Mouse (Mus musculus) frontal cortex, adult 2 months (tissue): ENCODE results near the gene Hsdl2. TPM values are rescaled to one million over a fixed set of nuclear protein-coding genes. Genes with fewer than 3 reads are reported as not detected.

ENCODE experiments used
- DNase-seq, 2 experiments: peaks; one replicate each; pipeline ENCODE4 v3.0.0; 2022; ENCODE audit warnings: low spot score in 1 of 2; ENCODE audit errors: extremely low spot score in 1 of 2
- polyA plus RNA-seq: library from polyadenylated mRNA; depleted of rRNA; stranded (reverse); fragments of >200 nt; gene quantifications from 2 replicates; pipeline ENCODE4 v1.2.3, GENCODE M21; 2012; rRNA removed

Gene Hsdl2
- polyA plus RNA-seq, 1 experiment, result 38.1 TPM

DNA sequence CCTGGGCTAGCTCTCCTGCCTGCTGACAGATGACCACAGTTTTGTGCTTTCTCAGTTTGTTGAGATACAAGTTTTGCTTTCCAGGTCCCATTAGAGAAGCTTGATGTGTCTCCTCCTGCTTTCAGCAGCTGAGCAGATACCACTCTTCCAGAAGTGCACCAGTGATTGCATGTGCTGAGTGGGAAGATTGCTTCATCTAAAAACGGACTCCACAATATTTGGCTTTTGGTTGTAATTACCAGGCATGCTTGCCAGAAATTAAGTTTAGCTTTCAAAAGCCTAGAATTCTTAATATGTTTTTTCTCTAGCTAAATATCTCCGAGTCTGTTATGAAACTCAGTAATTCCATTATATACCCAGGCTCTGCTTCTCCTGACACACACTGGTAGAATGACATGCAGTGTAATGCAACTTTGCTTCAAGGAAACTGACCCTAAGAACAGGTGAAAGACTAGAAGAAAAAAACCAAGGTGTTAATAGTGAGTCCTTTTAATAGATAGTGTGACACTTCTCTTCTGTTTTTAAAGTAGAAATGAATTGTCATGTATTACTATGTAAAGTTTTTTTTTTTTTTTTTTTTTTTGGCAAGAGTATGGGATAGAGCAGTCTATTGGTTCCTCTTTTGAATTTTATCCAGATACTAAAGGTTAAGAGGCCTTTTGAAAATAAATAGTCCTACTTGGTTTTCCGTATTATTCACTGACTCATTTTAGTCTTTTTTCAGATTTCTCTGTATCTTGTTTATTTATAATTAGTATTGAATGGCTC is 85.4 kb downstream of the Hsdl2 start:
- DNase-seq, result peak in 1 of 2 experiments; percentile 6

GRCm38 (mm10) chr4:59668050-59668449 is 86.7 kb downstream of the Hsdl2 start:
- DNase-seq, result no peak

Other genes starting within 250 kb of the Hsdl2 start
- gene Susd1, start 142.9 kb upstream of the Hsdl2 start, polyA plus RNA-seq, result 13.9 and 14.4 TPM in 2 replicates
- gene Ptbp3, start 32.2 kb upstream of the Hsdl2 start, polyA plus RNA-seq, result 11.4 TPM in 2 replicates
- 8.5 and 9.9 TPM in 2 replicates for gene E130308A19Rik, start 44.6 kb downstream of the Hsdl2 start, polyA plus RNA-seq
- 20.8 and 22.1 TPM in 2 replicates for gene Inip, start 220.0 kb downstream of the Hsdl2 start, polyA plus RNA-seq
- 11.9 and 13.0 TPM in 2 replicates for gene Snx30, start 224.3 kb downstream of the Hsdl2 start, polyA plus RNA-seq